Mouse (Mus musculus) neural tube, embryonic 14.5 days (tissue): Measurements from ENCODE around the gene Tmem59l. TPM values are rescaled to one million over a fixed set of nuclear protein-coding genes. Genes with fewer than 3 reads are reported as not detected.

Source experiments
- ATAC-seq: fragments of 200-750 bp; cut with Nextera tagmentation; 2 replicates; pipeline ENCODE4 v1.8.0; 2017; ENCODE audit warnings: low read depth, mild to moderate bottlenecking, moderate TSS enrichment, moderate library complexity
- H3K27ac ChIP-seq: fragments of 300-500 bp; sonication (generic); 2 replicates; pipeline ENCODE4 v1.5.1; 2014; ENCODE audit warnings: low read depth, mild to moderate bottlenecking, control low read depth, low read length, moderate library complexity, mixed read lengths
- H3K27me3 ChIP-seq: fragments of 300-500 bp; sonication (generic); 2 replicates; pipeline ENCODE4 v1.6.1; 2014; ENCODE audit warnings: low read length; ENCODE audit not compliant: control insufficient read depth, insufficient read depth
- H3K36me3 ChIP-seq: fragments of 300-500 bp; sonication (generic); 2 replicates; pipeline ENCODE4 v1.6.1; 2014; ENCODE audit warnings: low read length, mixed read lengths; ENCODE audit not compliant: control insufficient read depth, insufficient read depth
- H3K4me1 ChIP-seq: fragments of 300-500 bp; sonication (generic); 2 replicates; pipeline ENCODE4 v1.6.1; 2014; ENCODE audit warnings: low read length; ENCODE audit not compliant: control insufficient read depth, insufficient read depth
- H3K4me2 ChIP-seq: fragments of 300-500 bp; sonication (generic); 2 replicates; pipeline ENCODE4 v1.6.1; 2014; ENCODE audit warnings: mild to moderate bottlenecking, low read depth, low read length, control low read depth
- H3K4me3 ChIP-seq: fragments of 300-500 bp; sonication (generic); 2 replicates; pipeline ENCODE4 v1.5.1; 2014; ENCODE audit warnings: low read depth, low read length, control low read depth, mixed read lengths
- H3K9ac ChIP-seq: fragments of 300-500 bp; sonication (generic); replicated peaks from 2 replicates; pipeline ENCODE4 v1.6.1; 2014; ENCODE audit warnings: low read depth, mild to moderate bottlenecking, control low read depth, low read length, mixed read lengths
- H3K9me3 ChIP-seq: fragments of 300-500 bp; sonication (generic); 2 replicates; pipeline ENCODE4 v1.6.1; 2016; ENCODE audit warnings: low read length; ENCODE audit not compliant: control insufficient read depth
- WGBS: fragments of 180-500 bp; shearing (Covaris S2); extraction: QIAGEN DNeasy Blood & Tissue Kit; methylation state at CpG from one replicate; pipeline ENCODE4 v1.1.7; 2014; 5-methylcytosine and 5-hydroxymethylcytosine counted together
- polyA plus RNA-seq: library from polyadenylated mRNA; unstranded; fragments of >200 nt; fragmentation: Nextera tagmentation; extraction: Ambion mirVana; gene quantifications from 2 replicates; pipeline ENCODE4 v1.2.1, GENCODE M21; 2014

Tmem59l gene
- polyA plus RNA-seq, 1 experiment from 2014 or later, result 200 TPM

- peak overlapping the region; percentile 57; the same call in 1 of the 2 replicates for H3K4me3 ChIP-seq
- H3K27me3 ChIP-seq, result peaks cover 44% of the 10 kb centered on the region
- H3K27ac ChIP-seq, result no peak overlapping the region
- H3K4me1 ChIP-seq, result peaks cover 19% of the 10 kb centered on the region
- no peaks in the 10 kb centered on the region for H3K9me3 ChIP-seq
- H3K9ac ChIP-seq, result peak overlapping the region; percentile 78
- peaks cover 5% of the 10 kb centered on the region; the same call in 1 of the 2 replicates for H3K36me3 ChIP-seq
- ATAC-seq, result no peak
- peak overlapping the region; percentile 75 for H3K4me2 ChIP-seq
- 56% methylated on average over 7 of the region's 7 CpGs for WGBS
Observed at GRCm38 (mm10) chr8:70486191-70486681, 922 bp downstream of the Tmem59l start.

- no peak for ATAC-seq
- Histone ChIP-seq H3K9me3 (no peaks in the 10 kb centered on the region), H3K4me3 (no peak overlapping the region), H3K4me1 (peaks cover 11% of the 10 kb centered on the region; the same call in 1 of the 2 replicates), H3K27ac (no peak overlapping the region), H3K4me2 (no peak overlapping the region), H3K9ac (no peak overlapping the region), H3K36me3 (peaks cover 5% of the 10 kb centered on the region; the same call in 1 of the 2 replicates), H3K27me3 (peaks cover 18% of the 10 kb centered on the region)
- 69% methylated on average over 2 of the region's 2 CpGs for WGBS
Observed at GRCm38 (mm10) chr8:70482943-70483342, 4.2 kb downstream of the Tmem59l start.

GRCm38 (mm10) chr8:70481908-70482307, 5.2 kb downstream of the Tmem59l start:
- peaks cover 16% of the 10 kb centered on the region for H3K27me3 ChIP-seq
- 79% methylated on average over 3 of the region's 3 CpGs for WGBS
- no peak overlapping the region for H3K4me2 ChIP-seq
- no peak overlapping the region for H3K4me3 ChIP-seq
- peaks cover 10% of the 10 kb centered on the region; the same call in 1 of the 2 replicates for H3K4me1 ChIP-seq
- no peak for ATAC-seq
- no peak overlapping the region for H3K27ac ChIP-seq
- H3K36me3 ChIP-seq, result peaks cover 5% of the 10 kb centered on the region; the same call in 1 of the 2 replicates
- no peaks in the 10 kb centered on the region for H3K9me3 ChIP-seq
- no peak overlapping the region for H3K9ac ChIP-seq

DNA sequence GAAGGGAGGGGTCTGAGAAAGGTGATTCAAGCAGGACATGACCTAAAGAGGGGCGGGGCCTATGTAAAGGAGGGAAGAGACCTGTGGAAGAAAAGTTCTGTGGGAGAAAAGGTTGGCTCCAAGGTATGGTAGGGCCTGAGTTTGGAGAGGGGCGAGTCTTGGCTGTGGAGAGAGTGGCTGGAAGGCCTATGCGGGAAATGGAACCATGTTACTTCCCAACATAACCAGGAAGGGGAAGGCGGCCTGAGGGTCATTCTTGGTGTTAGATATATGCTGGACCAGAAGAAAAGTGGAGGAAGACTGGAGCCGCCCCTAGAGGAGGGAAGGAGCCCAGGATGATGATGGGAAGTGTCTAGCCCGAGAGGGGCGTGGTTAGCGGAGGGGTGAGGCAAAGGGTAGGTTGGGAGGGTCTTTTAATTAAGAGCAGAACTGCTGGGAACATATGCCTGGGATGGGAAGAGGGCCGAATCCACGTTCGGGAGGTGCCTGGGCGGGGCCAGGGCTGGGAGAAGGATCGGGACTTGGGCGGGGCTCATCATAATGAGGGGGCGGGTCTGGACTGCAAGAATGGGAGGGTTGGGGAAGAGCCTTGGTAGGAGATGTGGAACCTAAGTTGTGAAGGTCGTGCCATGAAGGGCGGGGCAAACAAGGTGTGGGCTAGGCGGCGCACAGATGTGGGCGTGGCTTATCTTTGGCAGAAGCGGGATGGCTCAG, 9.7 kb downstream of the Tmem59l start:
- no peaks in the 10 kb centered on the region for H3K36me3 ChIP-seq
- peak; percentile 55 for ATAC-seq
- 2% methylated on average over 21 of the region's 21 CpGs for WGBS
- H3K4me3 ChIP-seq, result peak overlapping the region; percentile 77
- H3K27me3 ChIP-seq, result 0 out of 2 replicates have a peak, but pooled peaks cover 2% of the 10 kb centered on the region
- no peak overlapping the region for H3K27ac ChIP-seq
- no peak overlapping the region for H3K9ac ChIP-seq
- H3K4me2 ChIP-seq, result peak overlapping the region; percentile 79
- peaks cover 11% of the 10 kb centered on the region for H3K4me1 ChIP-seq
- H3K9me3 ChIP-seq, result no peaks in the 10 kb centered on the region

- peak; percentile 90 for ATAC-seq
- H3K27ac ChIP-seq, result peak within 1 kb of the TSS; percentile 34; the same call in 1 of the 2 replicates
- peaks cover 11% of the 10 kb centered on the region for H3K4me1 ChIP-seq
- H3K36me3 ChIP-seq, result no peaks in the 10 kb centered on the region
- under 1% methylated on average over 53 of the region's 53 CpGs for WGBS
- H3K9me3 ChIP-seq, result no peaks in the 10 kb centered on the region
- H3K4me3 ChIP-seq, result peak within 1 kb of the TSS; percentile 77
- H3K27me3 ChIP-seq, result 0 out of 2 replicates have a peak, but pooled peaks cover 2% of the 10 kb centered on the region
- peak within 1 kb of the TSS; percentile 91 for H3K9ac ChIP-seq
- H3K4me2 ChIP-seq, result peak within 1 kb of the TSS; percentile 79
Observed at GRCm38 (mm10) chr8:70476333-70477268, 10.6 kb downstream of the Tmem59l start, which contains the start of gene Klhl26. TSS of gene Klhl26 (minus strand) at chr8:70476968.

DNA sequence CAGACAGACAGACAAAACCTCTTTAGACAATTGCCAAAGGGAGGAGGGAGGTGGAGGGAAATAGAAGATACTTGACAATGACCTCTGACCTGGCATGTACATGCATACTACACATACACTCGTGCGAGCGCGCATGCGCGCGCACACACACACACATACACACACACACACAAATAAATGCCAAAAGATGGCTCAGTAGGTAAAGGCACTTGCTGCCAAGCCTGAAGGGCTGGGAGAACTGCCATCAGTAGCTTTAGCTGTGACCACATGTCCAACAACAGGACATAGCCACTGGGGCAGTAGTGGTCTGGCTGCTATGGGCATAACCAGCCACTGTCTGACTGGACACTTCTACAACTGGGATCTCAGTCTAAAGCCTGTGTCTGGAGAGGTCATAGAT, 15.3 kb downstream of the Tmem59l start:
- Histone ChIP-seq H3K9ac (no peak overlapping the region), H3K9me3 (no peaks in the 10 kb centered on the region), H3K36me3 (no peaks in the 10 kb centered on the region), H3K27me3 (no peaks in the 10 kb centered on the region), H3K4me1 (peaks cover 9% of the 10 kb centered on the region), H3K27ac (no peak overlapping the region), H3K4me3 (no peak overlapping the region), H3K4me2 (no peak overlapping the region)
- no peak for ATAC-seq
- 97% methylated on average over 7 of the region's 7 CpGs for WGBS

DNA sequence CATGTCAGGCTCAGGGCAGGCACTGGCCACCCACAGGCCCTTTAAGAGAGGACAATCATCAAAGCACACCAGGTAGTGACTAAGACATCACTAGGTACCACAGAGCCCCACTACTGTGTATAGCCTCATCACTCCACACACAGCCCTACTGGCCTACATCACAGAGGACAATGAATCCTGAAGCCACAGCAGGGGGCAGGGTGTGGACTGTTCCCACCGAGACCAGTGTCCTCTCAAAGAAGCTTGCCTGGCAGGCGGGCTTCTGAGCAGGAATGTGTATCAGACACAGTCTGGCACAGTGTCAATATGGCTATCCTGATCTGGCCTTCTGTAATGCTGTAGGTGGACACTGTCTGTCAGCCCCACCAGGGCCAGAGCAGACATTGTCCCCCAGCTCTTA, 17.2 kb downstream of the Tmem59l start:
- no peaks in the 10 kb centered on the region for H3K4me1 ChIP-seq
- WGBS, result 54% methylated on average over 2 of the region's 2 CpGs
- H3K9ac ChIP-seq, result no peak overlapping the region
- no peaks in the 10 kb centered on the region for H3K27me3 ChIP-seq
- no peak overlapping the region for H3K4me3 ChIP-seq
- H3K36me3 ChIP-seq, result no peaks in the 10 kb centered on the region
- no peak overlapping the region for H3K27ac ChIP-seq
- no peaks in the 10 kb centered on the region for H3K9me3 ChIP-seq
- H3K4me2 ChIP-seq, result no peak overlapping the region
- ATAC-seq, result no peak

DNA sequence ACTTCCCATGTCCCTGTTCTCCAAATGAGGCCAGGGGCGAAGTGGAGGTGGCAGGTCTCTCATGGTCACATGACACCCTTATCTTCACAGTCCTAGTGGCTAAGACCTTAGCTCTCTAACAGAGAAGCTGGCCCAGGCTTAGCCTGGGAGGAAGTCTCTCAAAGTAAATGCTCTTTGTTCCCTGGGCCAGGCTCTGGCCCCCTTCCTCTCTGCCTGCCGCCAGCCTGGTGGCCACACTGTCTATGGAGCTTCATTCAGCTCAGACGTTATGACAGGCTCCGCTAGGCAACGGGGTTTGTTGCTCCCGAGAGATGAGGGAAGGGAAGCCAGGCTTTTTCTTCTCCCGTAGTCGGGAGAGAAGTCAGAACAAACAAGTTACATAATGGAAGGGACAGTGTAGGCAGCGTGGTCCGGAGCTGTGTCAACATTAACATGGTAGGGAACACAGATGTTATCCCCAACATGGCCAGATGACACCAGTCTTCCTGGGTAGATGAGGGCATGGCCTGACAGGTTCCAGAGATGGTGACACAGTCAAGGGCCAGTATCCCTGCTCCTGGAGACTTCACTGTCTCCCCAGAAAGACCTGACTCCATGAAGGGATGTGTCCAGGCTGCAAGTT, 17.8 kb downstream of the Tmem59l start:
- H3K9ac ChIP-seq, result no peak overlapping the region
- no peak overlapping the region for H3K27ac ChIP-seq
- 46% methylated on average over 10 of the region's 10 CpGs for WGBS
- H3K36me3 ChIP-seq, result no peaks in the 10 kb centered on the region
- H3K27me3 ChIP-seq, result no peaks in the 10 kb centered on the region
- H3K4me1 ChIP-seq, result no peaks in the 10 kb centered on the region
- H3K4me3 ChIP-seq, result no peak overlapping the region
- no peak overlapping the region for H3K4me2 ChIP-seq
- H3K9me3 ChIP-seq, result no peaks in the 10 kb centered on the region
- ATAC-seq, result peak; percentile 31; the same call in 1 of the 2 replicates
